Mouse (Mus musculus) megakaryocyte, embryonic 14.5 days (primary cell): ENCODE measurements around the gene Dusp1. TPM values are rescaled to one million over a fixed set of nuclear protein-coding genes. Genes with fewer than 3 reads are reported as not detected.

ENCODE experiments used
- H3K27me3 ChIP-seq: replicated peaks from 2 replicates; pipeline ENCODE3; 2012; ENCODE audit warnings: inconsistent platforms
- H3K36me3 ChIP-seq: replicated peaks from 2 replicates; pipeline ENCODE3; 2012; ENCODE audit warnings: low read length, inconsistent platforms, mixed read lengths
- H3K4me1 ChIP-seq: 2 replicates; pipeline ENCODE4 v1.6.1; 2012; ENCODE audit warnings: inconsistent platforms
- H3K4me3 ChIP-seq: replicated peaks from 2 replicates; pipeline ENCODE3; 2012; ENCODE audit warnings: moderate library complexity, mild to moderate bottlenecking, inconsistent platforms
- H3K9me3 ChIP-seq: 2 replicates; pipeline ENCODE4 v1.6.1; 2012; ENCODE audit warnings: inconsistent platforms
- FLI1 ChIP-seq: IDR thresholded peaks from 2 replicates; pipeline ENCODE4 v1.6.1; 2012; ENCODE audit warnings: low read length, inconsistent platforms, mixed read lengths
- GATA1 ChIP-seq: IDR thresholded peaks from 3 replicates; pipeline ENCODE4 v1.6.1; 2012; ENCODE audit warnings: mixed read lengths, low read length, inconsistent platforms, borderline replicate concordance
- polyA plus RNA-seq: library from polyadenylated mRNA; stranded (reverse); fragments of >175 nt; gene quantifications from 2 replicates; pipeline ENCODE4 v1.2.3, GENCODE M21; 2012; ENCODE audit warnings: low replicate concordance; ENCODE audit not compliant: insufficient read depth

Dusp1 gene
- polyA plus RNA-seq, 1 experiment, result 65.1 TPM

- no peak for TF ChIP-seq GATA1
- TF ChIP-seq FLI1, result no peak
- no peaks in the 10 kb centered on the region for H3K9me3 ChIP-seq
- H3K4me1 ChIP-seq, result peaks cover 80% of the 10 kb centered on the region
- peaks cover 2% of the 10 kb centered on the region for H3K27me3 ChIP-seq
- H3K36me3 ChIP-seq, result peaks cover 20% of the 10 kb centered on the region
- H3K4me3 ChIP-seq, result peak overlapping the region; percentile 97
Measured at GRCm38 (mm10) chr17:26506997-26507871, 54.7 kb downstream of the Dusp1 start.

- H3K36me3 ChIP-seq, result peaks cover 20% of the 10 kb centered on the region
- TF ChIP-seq FLI1 (no peak), GATA1 (no peak)
- H3K4me1 ChIP-seq, result peaks cover 76% of the 10 kb centered on the region
- H3K4me3 ChIP-seq, result peak overlapping the region; percentile 97
- peaks cover 2% of the 10 kb centered on the region for H3K27me3 ChIP-seq
- no peaks in the 10 kb centered on the region for H3K9me3 ChIP-seq
Measured at GRCm38 (mm10) chr17:26506031-26506641, 55.8 kb downstream of the Dusp1 start.

GRCm38 (mm10) chr17:26505181-26505581 is 56.7 kb downstream of the Dusp1 start:
- TF ChIP-seq GATA1 (no peak), FLI1 (no peak)
- peaks cover 20% of the 10 kb centered on the region for H3K36me3 ChIP-seq
- H3K27me3 ChIP-seq, result peaks cover 2% of the 10 kb centered on the region
- peaks cover 67% of the 10 kb centered on the region for H3K4me1 ChIP-seq
- no peak overlapping the region for H3K4me3 ChIP-seq
- no peaks in the 10 kb centered on the region for H3K9me3 ChIP-seq

GRCm38 (mm10) chr17:26503981-26504671 is 57.8 kb downstream of the Dusp1 start:
- Histone ChIP-seq H3K9me3 (no peaks in the 10 kb centered on the region), H3K4me3 (no peak overlapping the region), H3K27me3 (peaks cover 2% of the 10 kb centered on the region), H3K4me1 (peaks cover 57% of the 10 kb centered on the region), H3K36me3 (peaks cover 20% of the 10 kb centered on the region)
- TF ChIP-seq FLI1 (no peak), GATA1 (no peak)

GRCm38 (mm10) chr17:26502808-26503671 is 58.9 kb downstream of the Dusp1 start:
- Histone ChIP-seq H3K36me3 (peaks cover 20% of the 10 kb centered on the region), H3K9me3 (no peaks in the 10 kb centered on the region), H3K4me3 (peak overlapping the region; percentile 88), H3K27me3 (peaks cover 2% of the 10 kb centered on the region), H3K4me1 (peaks cover 53% of the 10 kb centered on the region)
- TF ChIP-seq FLI1 (no peak), GATA1 (no peak)

- Histone ChIP-seq H3K9me3 (peaks cover 3% of the 10 kb centered on the region; the same call in 1 of the 2 replicates), H3K4me3 (no peak overlapping the region), H3K27me3 (peaks cover 2% of the 10 kb centered on the region), H3K4me1 (peaks cover 52% of the 10 kb centered on the region), H3K36me3 (peaks cover 17% of the 10 kb centered on the region)
- no peak for TF ChIP-seq FLI1
- TF ChIP-seq GATA1, result no peak
Measured at GRCm38 (mm10) chr17:26501826-26502225, 60.1 kb downstream of the Dusp1 start.

- no peak for TF ChIP-seq GATA1
- no peak for TF ChIP-seq FLI1
- no peaks in the 10 kb centered on the region for H3K36me3 ChIP-seq
- peaks cover 30% of the 10 kb centered on the region for H3K9me3 ChIP-seq
- no peaks in the 10 kb centered on the region for H3K27me3 ChIP-seq
- peaks cover 37% of the 10 kb centered on the region for H3K4me1 ChIP-seq
- H3K4me3 ChIP-seq, result no peak overlapping the region
Measured at GRCm38 (mm10) chr17:26498626-26499025, 63.3 kb downstream of the Dusp1 start.

- no peak overlapping the region for H3K4me3 ChIP-seq
- no peaks in the 10 kb centered on the region for H3K27me3 ChIP-seq
Measured at GRCm38 (mm10) chr17:26497416-26497923, 64.5 kb downstream of the Dusp1 start.

More at GRCm38 (mm10) chr17:26497416-26497923, 64.5 kb downstream of the Dusp1 start:
- no peaks in the 10 kb centered on the region for H3K36me3 ChIP-seq
- peaks cover 42% of the 10 kb centered on the region for H3K9me3 ChIP-seq
- peaks cover 25% of the 10 kb centered on the region for H3K4me1 ChIP-seq
- TF ChIP-seq FLI1, result no peak
- TF ChIP-seq GATA1, result no peak
